Mouse (Mus musculus): ENCODE results near the gene Helt.
"Not testable (repeated sequence)": the region's sequence is repeated elsewhere in the genome, so short reads cannot be mapped to it uniquely, and the experiment has no call there.

Helt gene

GRCm38 (mm10) chr8:46296551-46296950 is 2.1 kb upstream of the Helt start:
- DNase-seq (ENCODE audit: low read depth, low spot score) = no peak

DNA sequence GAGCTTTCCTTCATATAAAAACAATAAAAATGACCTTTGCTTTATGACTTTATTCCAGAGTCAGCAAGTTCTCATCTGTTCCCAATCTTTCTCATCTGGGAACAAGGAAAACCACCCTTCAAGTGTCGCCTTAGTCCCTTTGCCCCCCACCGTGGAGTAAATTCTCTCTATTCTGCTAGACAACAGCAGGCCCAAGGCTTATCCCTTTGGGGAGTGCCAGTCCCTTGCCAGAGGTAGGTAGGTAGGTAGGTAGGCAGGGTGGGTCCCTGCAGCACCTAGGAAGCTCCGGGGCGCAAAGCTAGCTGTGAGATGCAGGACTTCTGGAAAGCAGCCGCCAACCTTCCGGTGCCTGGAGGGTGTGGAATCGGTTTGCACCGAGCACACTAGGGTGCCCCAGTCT is 1.5 kb upstream of the Helt start:
- peak; percentile 19 for DNase-seq (ENCODE audit: low read depth, low spot score)

- DNase-seq (ENCODE audit: low read depth, low spot score) = peak; percentile 21
These were observed 647 bp upstream of the Helt start for GRCm38 (mm10) chr8:46295101-46295534.

GRCm38 (mm10) chr8:46293741-46294151 is 725 bp downstream of the Helt start:
- DNase-seq (ENCODE audit: low read depth, low spot score) = no peak

GRCm38 (mm10) chr8:46293201-46293600 is 1.3 kb downstream of the Helt start:
- DNase-seq (ENCODE audit: low read depth, low spot score) = peak; percentile 23

DNA sequence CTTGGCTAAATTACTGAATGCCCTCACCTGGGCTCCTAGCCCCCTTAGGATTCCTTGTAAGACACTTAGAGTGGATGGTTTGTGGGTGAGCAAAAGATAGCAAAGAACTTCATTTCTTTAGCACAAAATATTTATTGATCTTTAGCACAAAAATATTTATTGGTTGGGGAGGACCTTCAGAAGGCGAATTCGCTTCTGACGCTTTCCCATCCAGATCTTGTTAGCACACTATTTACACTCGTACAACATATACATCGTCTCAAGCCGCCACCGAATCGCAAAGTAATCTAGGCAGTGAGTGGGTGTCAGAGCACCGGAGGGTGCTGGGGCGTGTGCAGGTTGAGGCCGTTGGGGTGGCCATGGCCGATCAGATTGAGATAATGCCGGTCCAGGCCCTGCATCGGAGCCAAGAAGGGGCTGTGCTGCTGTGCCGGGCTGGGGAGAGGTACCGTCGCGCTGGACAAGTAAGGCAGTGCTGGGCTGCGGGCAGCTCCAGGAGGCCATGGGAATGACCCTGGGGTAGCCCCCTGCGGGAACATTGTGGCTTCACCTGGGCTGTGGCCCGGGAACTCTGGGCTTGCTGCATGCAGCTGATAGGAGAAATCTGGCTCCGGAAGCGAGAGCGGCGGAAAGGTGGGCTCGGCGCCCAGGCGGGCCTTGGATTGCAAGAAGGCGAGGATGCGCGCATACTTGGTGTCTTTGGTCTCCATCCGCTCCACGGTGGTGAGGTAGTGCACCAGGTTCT is 2.4 kb downstream of the Helt start:
- peak; percentile 22 for DNase-seq (ENCODE audit: low read depth, low spot score)

DNA sequence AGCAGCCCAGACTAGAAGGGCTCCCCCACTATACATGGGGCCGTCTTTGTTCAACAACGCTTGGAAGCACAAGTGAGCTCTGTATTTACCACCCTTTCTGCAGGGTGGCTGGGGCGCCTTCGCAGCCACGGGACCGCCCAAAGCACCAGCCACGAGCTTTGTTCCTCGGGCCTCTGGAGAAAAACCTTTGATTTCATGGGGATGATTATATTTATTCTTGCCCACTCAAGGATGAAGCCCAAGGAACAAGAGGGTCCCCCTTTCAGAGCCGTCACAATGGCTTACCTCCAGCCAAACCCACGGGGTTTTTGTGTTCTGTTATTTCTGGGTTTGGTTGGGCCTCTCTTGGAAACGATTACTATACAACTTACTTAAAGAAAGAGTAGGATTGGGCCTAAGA is 5.2 kb downstream of the Helt start:
- DNase-seq (ENCODE audit: low read depth, low spot score) = no peak

DNA sequence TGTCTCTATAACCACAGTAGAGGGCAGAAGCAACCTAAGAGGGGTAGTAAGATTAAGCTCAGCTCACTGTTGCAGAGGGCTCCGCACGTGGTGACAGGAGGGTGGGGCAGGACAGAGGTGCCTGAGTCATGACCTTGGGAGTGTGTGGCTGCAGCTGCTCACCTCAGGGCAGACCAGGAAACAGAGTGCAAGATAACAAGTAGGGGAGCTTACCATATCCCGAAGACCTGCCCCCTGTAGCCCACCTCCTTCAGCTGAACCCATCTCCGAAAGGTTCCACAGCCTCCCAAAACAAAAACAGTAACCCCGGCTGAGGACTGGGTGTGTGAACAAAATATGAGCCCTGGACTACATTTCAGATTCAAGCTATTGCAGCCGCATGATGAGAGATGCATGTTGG is 6.5 kb downstream of the Helt start:
- DNase-seq (ENCODE audit: low read depth, low spot score) = no peak

- no peak for DNase-seq (ENCODE audit: low read depth, low spot score)
These were observed 8.5 kb downstream of the Helt start for GRCm38 (mm10) chr8:46285980-46286379.

- DNase-seq (ENCODE audit: low read depth, low spot score) = peak; percentile 59
These were observed 12.9 kb downstream of the Helt start for GRCm38 (mm10) chr8:46281536-46281935.

DNA sequence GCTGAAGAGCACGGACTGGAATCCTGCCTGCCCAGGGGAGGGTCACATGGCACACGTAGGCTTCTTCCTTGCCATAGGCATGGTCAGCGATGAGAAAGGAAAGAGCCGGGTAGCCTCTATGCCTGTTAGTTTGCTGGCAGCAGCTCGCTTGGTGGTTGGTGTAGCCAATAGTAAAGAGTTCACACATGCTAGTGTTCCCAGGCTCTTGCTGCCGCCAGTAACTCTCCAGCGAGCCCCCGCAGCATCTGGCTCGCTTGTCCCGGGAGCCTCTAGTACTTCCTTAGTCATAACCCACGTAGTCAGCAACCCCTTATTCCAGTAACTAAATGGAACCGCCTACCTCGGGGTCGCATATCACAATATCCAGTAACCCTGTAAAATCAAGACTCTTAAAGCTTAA is 17.5 kb downstream of the Helt start:
- no peak for DNase-seq (ENCODE audit: low read depth, low spot score)

DNA sequence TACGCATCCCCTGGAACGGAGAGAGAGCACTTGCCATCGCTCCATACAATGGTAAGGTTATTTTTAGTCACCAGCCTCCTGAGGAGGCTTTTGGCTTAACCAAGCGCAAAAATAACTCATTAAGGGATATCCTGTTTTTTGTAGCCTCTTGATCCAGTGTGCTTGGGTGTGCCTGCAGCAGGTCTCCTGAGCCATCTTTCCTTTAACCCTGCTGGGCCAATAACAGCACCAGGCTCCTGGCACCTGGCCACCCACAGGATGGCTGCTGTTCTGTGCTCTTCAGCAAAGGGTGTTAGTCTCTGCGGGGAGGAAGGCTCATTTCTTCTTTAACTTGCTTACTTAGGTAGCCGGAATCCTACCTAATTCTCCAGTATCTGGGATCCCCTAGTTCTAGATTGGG is 23.7 kb downstream of the Helt start:
- no peak for DNase-seq (ENCODE audit: low read depth, low spot score)

GRCm38 (mm10) chr8:46270147-46270546 is 24.3 kb downstream of the Helt start:
- DNase-seq (ENCODE audit: low read depth, low spot score) = no peak

GRCm38 (mm10) chr8:46266801-46267200 is 27.7 kb downstream of the Helt start:
- DNase-seq (ENCODE audit: low read depth, low spot score) = no peak

GRCm38 (mm10) chr8:46264206-46264605 is 30.3 kb downstream of the Helt start:
- DNase-seq (ENCODE audit: low read depth, low spot score) = not testable (repeated sequence)

DNA sequence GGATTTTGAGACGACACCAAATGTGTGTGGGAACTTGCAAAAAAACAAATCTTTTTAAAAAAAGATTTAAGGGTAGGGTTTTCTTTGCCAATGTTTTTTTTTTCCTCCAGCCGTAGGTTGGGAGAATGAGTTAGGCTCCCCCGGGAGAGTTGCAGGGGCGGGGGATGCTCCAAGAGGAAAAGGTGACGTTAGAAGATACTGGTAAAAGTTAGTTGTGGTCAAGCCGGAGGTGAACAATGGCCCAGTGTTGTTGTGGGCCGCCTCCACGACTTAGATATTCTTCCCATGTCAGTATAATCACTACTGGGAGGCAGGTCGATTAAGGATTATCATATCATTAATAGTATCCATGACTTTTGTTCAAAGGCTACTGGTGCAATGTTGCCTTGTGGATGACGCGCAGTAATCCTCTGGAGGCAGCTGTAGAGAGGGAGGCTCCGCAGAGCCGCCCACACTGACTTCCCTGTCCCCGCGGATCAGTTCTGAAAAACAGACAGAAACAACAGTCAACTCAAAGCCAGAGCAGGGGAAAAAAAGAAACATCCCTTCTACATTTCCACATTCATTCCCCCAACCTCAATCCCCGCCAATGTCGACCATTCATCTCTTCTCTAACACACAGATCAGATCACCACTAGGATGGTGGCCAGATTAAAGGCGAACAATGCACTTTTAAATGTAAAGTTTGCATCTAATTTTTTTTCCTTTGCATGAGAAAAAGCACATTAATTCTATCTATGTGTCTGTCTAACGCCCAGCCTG is 36.4 kb downstream of the Helt start:
- no peak for DNase-seq (ENCODE audit: low read depth, low spot score)

DNA sequence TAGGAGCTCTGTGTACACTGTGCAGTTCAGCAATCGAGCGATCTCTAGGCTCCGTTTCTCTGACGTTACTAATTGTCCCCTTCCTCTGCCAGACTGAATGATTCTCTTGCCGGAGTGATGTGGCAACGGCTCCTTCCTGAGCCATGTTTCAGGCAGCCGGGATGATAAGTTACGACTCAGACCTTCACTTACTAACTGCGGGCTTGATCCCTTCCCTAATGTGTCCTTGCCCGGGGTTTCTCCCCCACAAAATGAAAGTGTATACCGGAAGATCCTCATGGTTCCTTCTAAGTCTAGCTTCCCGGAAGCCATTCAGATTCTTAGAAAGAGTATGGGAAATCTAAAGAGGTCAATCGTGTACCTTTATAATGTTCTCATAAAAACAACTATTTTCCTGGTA is 42.0 kb downstream of the Helt start:
- DNase-seq (ENCODE audit: low read depth, low spot score) = no peak

GRCm38 (mm10) chr8:46251561-46251960 is 42.9 kb downstream of the Helt start:
- no peak for DNase-seq (ENCODE audit: low read depth, low spot score)

GRCm38 (mm10) chr8:46246346-46246745 is 48.1 kb downstream of the Helt start:
- no peak for DNase-seq (ENCODE audit: low read depth, low spot score)

GRCm38 (mm10) chr8:46242946-46243345 is 51.5 kb downstream of the Helt start:
- DNase-seq (ENCODE audit: low read depth, low spot score) = no peak

All from R1 (cell line).